Mouse (Mus musculus): ENCODE measurements around the gene Ckap4. TPM values are rescaled to one million over a fixed set of nuclear protein-coding genes. Genes with fewer than 3 reads are reported as not detected.

The Ckap4 gene
- 25.0 TPM for polyA plus RNA-seq (2014; fragmentation: Illumina TruSeq; extraction: RNeasy Lipid Tissue Mini Kit (QIAGEN cat#74804); ENCODE audit: low read depth, low replicate concordance)

DNA sequence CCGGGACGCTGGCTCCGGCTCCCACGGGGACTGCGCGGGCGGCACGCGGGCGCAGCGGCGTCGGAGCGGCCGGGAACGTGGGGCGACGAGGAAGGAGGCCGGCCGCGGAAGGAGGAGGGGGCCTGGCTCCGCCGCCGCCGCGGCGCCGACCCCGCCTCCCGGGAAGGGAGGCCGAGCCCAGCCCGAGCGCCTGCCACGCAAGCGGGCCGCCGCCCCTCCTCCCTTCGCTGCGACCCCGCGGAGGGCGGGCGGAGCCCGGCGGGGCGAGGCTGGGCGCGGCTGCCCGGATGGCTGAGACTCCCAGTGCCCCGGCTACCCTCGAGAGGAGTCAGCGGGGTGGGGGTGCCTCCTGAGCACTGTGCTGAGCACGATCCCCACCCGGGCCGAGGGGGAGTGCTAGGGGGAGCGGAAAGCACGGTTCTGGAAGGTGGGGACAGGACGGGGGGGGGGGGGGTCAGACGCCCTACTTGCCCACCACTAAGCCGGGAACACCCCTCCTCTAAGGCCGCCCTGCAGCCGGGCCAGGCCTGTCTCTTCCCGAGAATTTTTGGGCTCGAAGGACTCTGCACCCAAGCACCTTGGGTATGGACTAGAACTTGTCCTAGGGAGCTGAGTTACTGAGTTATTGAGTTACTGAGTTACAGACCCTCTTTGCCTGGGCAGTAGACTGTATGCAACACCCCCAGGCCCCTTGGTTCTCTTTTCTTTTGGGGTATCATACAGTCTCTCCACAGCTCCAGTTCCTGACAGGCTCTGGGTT, at the start of gene Ckap4:
Gene Ckap4, minus strand, starts transcription at position 151 of the 760 bp plus-strand sequence.

GRCm38 (mm10) chr10:84576395-84577070, 42.7 kb upstream of the Ckap4 start, which contains the start of gene Tcp11l2:
TSS of gene Tcp11l2 (plus strand) at chr10:84576626.

Other genes starting within 250 kb of the Ckap4 start
- gene Nuak1, start 93.5 kb downstream of the Ckap4 start, polyA plus RNA-seq (2014; fragmentation: Illumina TruSeq; extraction: RNeasy Lipid Tissue Mini Kit (QIAGEN cat#74804); ENCODE audit: low read depth, low replicate concordance): 1.6 TPM
- gene Tcp11l2, start 42.6 kb upstream of the Ckap4 start, polyA plus RNA-seq (2014; fragmentation: Illumina TruSeq; extraction: RNeasy Lipid Tissue Mini Kit (QIAGEN cat#74804); ENCODE audit: low read depth, low replicate concordance): 30.2 TPM
- gene Polr3b, start 88.2 kb upstream of the Ckap4 start, polyA plus RNA-seq (2014; fragmentation: Illumina TruSeq; extraction: RNeasy Lipid Tissue Mini Kit (QIAGEN cat#74804); ENCODE audit: low read depth, low replicate concordance): 14.8 TPM
- not detected for gene Rfx4, start 222.0 kb upstream of the Ckap4 start, polyA plus RNA-seq (2014; fragmentation: Illumina TruSeq; extraction: RNeasy Lipid Tissue Mini Kit (QIAGEN cat#74804); ENCODE audit: low read depth, low replicate concordance)

Measured in sigmoid colon, adult 10 weeks (tissue).